Mouse (Mus musculus) adrenal gland, postnatal 36 days (tissue): ENCODE results near the gene Gm3776. TPM values are rescaled to one million over a fixed set of nuclear protein-coding genes. Genes with fewer than 3 reads are reported as not detected.
"Not testable (repeated sequence)": the region's sequence is repeated elsewhere in the genome, so short reads cannot be mapped to it uniquely, and the experiment has no call there.

Experiments
- DNase-seq, 2 experiments: peaks; one replicate each; pipeline ENCODE4 v3.0.0; 2021; ENCODE audit warnings: mixed read lengths in 1 of 2
- long read RNA-seq, 2 experiments: library from polyadenylated mRNA; stranded (forward); transcript quantifications; one replicate each; pipeline ENCODE4 v2.0.0; 2021; ENCODE audit warnings: borderline sequencing depth in 2 of 2
- total RNA-seq, 2 experiments: library from RNA; stranded (reverse); gene quantifications; 2 replicates each; pipeline ENCODE4 v1.2.3; 2021

Gene Gm3776
- total RNA-seq, result not detected
- long read RNA-seq, experiment 1, partial matches to known transcripts, result 0 of 1 reads
- long read RNA-seq, experiment 1, other reads (novel, unspliced or antisense), result 1 of 1 reads
- long read RNA-seq, experiment 2, result 0 reads

- DNase-seq, result not testable (repeated sequence)
Observed at GRCm38 (mm10) chr9:78256914-78257313, at the start of gene Gm3776. TSS of gene Gm3776 (plus strand) at chr9:78257129.

DNA sequence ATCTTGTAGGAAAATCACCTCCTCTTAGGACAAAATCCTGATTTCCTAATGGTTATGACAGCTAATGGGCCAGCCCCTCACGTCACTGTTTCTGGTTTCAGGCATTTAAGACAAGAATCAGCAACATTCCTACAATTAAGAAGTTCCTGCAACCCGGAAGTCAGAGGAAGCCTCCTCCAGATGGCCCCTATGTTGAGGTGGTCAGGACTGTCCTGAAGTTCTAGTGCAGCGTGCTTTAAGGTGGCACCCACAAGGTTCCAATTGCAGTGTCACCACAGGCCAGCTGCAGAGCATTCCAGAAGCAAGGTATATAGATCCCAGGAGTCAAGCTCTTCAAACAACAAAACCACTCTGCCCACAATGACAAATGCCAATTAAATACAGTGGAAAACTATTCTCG is 48.0 kb upstream of the Gm3776 start:
- no peak for DNase-seq

GRCm38 (mm10) chr9:78210079-78210478 is 46.9 kb upstream of the Gm3776 start:
- no peak for DNase-seq

- DNase-seq, result no peak
Observed at GRCm38 (mm10) chr9:78210821-78211220, 46.1 kb upstream of the Gm3776 start.

GRCm38 (mm10) chr9:78211521-78211920 is 45.4 kb upstream of the Gm3776 start:
- no peak for DNase-seq

DNA sequence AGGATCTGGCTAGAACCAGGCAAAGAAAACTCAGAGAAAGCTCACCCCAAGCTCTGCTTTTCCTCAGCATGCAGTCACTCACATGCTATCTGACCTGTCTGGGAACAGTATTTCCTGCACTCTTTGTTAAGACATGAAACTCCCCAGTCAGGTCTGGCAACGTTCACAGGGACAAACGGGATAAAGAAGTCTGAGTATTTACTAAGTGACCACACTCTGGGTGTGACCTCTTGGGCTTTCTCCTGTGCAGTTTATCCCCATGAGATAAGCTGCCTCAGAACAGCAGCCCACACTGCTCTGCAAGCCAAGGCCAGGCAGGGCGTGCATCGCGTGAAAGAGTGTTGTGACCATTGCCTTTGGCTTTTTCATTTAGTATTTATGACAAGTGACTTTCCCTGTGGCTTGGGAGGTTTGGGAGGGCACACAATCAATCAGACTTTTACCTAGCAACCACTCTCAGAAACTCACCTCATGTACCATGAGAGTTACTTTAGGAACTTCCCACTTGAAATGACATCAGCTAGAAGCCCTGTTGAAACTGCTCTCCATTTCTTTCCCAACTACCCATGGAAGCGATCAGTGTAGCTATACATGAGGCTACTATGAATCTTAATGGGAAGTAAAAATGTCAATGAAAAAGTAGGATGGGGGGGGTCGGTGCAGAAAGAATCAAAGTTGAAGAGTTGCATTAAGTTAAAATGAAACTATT is 44.4 kb upstream of the Gm3776 start:
- peak in 1 of 2 experiments; percentile 33 for DNase-seq

GRCm38 (mm10) chr9:78217074-78217473 is 39.9 kb upstream of the Gm3776 start:
- DNase-seq, result no peak

DNA sequence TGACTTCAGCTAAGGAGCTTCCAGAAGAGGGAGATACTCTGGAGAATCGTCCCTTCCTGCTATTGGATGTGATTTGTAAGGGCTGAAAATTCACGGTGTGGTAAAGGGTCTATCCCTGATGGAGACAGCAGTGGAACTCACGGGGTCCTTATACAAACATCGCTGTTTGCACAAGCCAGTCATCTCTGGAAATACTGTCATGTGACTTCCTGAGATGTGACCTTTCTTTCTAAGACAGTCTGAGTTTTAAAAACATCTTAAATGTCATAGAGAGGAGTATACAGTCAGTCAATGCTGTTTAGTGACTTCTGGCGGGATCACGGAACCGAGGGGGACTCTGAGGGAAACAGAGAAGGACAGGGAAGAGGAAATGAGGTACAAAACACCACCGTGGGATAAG is 34.3 kb upstream of the Gm3776 start:
- no peak for DNase-seq

- no peak for DNase-seq
Observed at GRCm38 (mm10) chr9:78223221-78223902, 33.6 kb upstream of the Gm3776 start.

- no peak for DNase-seq
Observed at GRCm38 (mm10) chr9:78224418-78224817, 32.5 kb upstream of the Gm3776 start.

GRCm38 (mm10) chr9:78225304-78225703 is 31.6 kb upstream of the Gm3776 start:
- DNase-seq, result no peak

GRCm38 (mm10) chr9:78228122-78228521 is 28.8 kb upstream of the Gm3776 start:
- DNase-seq, result no peak

- DNase-seq, result peak; percentile 29 to 46
Observed at GRCm38 (mm10) chr9:78229658-78230057, 27.3 kb upstream of the Gm3776 start.

DNA sequence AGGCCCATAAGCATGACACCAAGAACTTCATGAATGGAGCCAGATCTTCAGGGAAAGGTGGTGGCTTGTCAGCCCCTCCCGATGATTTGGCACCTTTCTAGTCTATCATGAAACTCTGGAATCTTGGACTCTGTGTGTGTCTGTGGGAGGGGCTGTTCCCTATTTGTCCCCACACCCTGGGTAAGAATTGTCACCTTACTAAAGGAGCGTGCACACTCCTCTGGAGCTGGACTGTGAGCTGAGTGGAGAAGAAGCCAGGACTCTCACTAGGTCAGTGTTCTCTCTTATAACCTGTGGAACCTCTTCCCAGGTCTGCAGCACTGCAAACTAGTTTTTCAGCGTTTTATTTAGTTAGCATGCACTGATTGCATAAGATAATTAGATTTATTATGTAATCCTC is 26.5 kb upstream of the Gm3776 start, which contains the start of gene Gsta1:
Gsta1 (plus strand) TSS at position 196 of the 400 bp plus-strand sequence.
- DNase-seq, result not testable (repeated sequence)

GRCm38 (mm10) chr9:78233121-78233695 is 23.7 kb upstream of the Gm3776 start:
- not testable (repeated sequence) for DNase-seq

DNA sequence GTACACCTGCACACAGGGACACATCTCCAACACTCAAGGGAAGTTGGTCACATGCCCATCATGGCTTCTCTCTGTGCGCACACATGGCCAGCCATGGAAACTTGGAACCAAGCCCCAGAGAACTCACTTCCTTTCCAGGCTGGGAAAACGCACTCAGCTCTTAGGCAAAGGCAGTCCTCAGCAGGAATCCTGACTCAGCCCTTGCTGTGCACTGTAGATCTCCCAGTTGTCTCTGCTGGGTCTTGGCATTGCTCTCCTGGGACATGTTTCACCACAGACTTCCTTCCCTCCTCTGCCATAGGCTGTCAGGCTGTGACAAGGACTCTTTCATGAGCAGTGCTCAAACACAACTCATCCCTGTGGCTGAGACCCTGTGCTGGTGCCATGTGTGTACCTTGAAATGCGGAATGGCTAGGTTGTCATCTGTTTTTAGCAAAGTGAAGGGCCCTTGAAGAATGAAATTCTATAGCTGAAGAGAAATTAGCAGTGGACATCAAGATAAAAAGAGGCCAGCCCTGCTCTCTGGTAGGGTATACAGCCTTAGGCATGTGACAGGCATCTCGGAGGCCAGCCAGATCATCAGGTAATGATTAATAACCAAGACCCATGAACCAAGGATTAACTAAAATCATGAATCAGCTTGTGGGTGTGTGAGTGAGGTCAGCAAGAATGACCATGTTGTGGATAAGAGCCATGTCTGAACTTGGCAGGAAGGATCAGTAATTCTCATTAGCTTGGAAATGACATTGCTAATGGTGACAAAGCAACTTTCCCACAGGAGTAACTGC is 1.1 kb upstream of the Gm3776 start:
- DNase-seq, result peak; percentile 11 to 16

DNA sequence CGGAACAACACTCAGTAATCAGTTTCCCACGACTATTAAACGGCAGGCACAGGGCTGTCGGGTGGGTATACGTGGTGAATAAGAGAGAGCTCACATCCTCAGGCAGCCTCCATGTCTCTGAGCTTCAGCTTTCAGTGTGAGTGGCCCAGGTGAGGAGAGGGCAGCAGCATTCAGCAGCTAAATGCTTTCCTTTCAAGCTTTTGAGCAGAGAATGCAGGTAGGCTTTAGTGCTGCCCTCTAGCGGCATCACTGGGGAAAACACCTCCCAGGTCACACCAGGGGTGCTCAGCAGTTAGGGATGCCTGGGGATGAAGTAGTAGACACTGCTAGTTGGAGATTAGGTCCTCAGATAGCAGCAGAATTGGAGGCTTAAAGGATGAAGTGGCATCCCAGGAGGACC is 2.8 kb downstream of the Gm3776 start:
- peak; percentile 58 to 59 for DNase-seq

DNA sequence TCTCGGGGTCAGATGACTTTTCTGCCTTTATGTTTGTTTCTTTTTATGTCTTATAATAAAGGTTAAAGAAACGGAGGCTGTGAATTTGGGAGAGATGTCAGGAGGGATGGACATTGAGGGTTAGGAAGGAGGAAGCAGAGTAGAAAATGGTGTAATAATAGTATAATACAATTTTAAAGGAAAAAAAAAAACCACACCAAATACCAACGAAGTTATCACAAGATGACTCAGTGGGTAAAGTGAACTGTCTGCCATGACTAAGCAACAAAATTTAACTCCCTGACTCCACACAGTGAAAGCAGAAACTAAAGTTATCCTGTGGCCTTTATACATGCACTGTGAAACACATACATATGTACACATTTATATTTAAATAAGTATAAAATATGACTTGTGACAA is 14.0 kb downstream of the Gm3776 start:
- DNase-seq, result not testable (repeated sequence)

DNA sequence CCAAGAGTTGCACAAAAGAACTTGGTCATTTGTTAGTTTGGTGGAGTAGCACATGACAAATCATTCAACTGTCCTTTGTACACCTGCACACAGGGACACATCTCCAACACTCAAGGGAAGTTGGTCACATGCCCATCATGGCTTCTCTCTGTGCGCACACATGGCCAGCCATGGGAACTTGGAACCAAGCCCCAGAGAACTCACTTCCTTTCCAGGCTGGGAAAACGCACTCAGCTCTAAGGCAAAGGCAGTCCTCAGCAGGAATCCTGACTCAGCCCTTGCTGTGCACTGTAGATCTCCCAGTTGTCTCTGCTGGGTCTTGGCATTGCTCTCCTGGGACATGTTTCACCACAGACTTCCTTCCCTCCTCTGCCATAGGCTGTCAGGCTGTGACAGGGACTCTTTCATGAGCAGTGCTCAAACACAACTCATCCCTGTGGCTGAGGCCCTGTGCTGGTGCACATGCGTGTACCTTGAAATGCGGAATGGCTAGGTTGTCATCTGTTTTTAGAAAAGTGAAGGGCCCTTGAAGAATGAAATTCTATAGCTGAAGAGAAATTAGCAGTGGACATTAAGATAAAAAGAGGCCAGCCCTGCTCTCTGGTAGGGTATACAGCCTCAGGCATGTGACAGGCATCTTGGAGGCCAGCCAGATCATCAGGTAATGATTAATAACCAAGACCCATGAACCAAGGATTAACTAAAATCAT is 25.2 kb downstream of the Gm3776 start:
- DNase-seq, result peak; percentile 22 to 46

DNA sequence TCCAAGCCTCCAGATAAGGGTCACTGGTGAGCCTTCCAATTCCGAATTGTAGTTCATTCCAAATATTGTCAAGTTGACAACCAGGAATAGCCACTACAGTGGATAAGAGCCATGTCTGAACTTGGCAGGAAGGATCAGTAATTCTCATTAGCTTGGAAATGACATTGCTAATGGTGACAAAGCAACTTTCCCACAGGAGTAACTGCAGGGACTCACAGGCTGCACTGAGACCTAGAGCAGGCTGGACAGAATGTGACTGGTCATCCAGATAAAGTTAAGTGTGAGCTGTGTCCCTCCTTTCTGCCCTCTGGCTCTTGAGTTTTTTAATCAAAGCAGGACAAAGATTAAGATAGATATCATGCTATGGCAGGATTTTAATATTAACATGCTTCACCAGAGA is 32.1 kb downstream of the Gm3776 start:
- not testable (repeated sequence) for DNase-seq

GRCm38 (mm10) chr9:78289723-78290122 is 32.8 kb downstream of the Gm3776 start, which contains the start of gene Gm10639:
TSS of gene Gm10639 (plus strand) at chr9:78289923.
- DNase-seq, result not testable (repeated sequence)
